Mouse (Mus musculus): Measurements from ENCODE around the gene Mrtfa. TPM values are rescaled to one million over a fixed set of nuclear protein-coding genes. Genes with fewer than 3 reads are reported as not detected.

The Mrtfa gene
- total RNA-seq, 2 experiments from 2014 or later = 56.9 to 79.7 TPM

GRCm38 (mm10) chr15:81083281-81083680 is 107.3 kb downstream of the Mrtfa start:
- DNase-seq (ENCODE audit: low spot score in 2 of 2) = no peak
- intact Hi-C loops (cut with DNase I) = no loop called here

GRCm38 (mm10) chr15:81081216-81081615 is 109.3 kb downstream of the Mrtfa start:
- no peak for DNase-seq (ENCODE audit: low spot score in 2 of 2)
- intact Hi-C loops (cut with DNase I) = no loop called here

GRCm38 (mm10) chr15:81080405-81080804 is 110.2 kb downstream of the Mrtfa start:
- no peak for DNase-seq (ENCODE audit: low spot score in 2 of 2)
- intact Hi-C loops (cut with DNase I) = no loop called here

GRCm38 (mm10) chr15:81079255-81079654 is 111.3 kb downstream of the Mrtfa start:
- no peak for DNase-seq (ENCODE audit: low spot score in 2 of 2)
- intact Hi-C loops (cut with DNase I) = no loop called here

GRCm38 (mm10) chr15:81077551-81077950 is 113.0 kb downstream of the Mrtfa start:
- intact Hi-C loops (cut with DNase I) = no loop called here
- no peak for DNase-seq (ENCODE audit: low spot score in 2 of 2)

GRCm38 (mm10) chr15:81074543-81074942 is 116.0 kb downstream of the Mrtfa start:
- intact Hi-C loops (cut with DNase I) = no loop called here
- DNase-seq (ENCODE audit: low spot score in 2 of 2) = no peak

- intact Hi-C loops (cut with DNase I) = no loop called here
- DNase-seq (ENCODE audit: low spot score in 2 of 2) = no peak
Observed at GRCm38 (mm10) chr15:81073751-81074150, 116.8 kb downstream of the Mrtfa start.

GRCm38 (mm10) chr15:81072748-81073147 is 117.8 kb downstream of the Mrtfa start:
- DNase-seq (ENCODE audit: low spot score in 2 of 2) = no peak
- intact Hi-C loops (cut with DNase I) = no loop called here

GRCm38 (mm10) chr15:81070470-81070869 is 120.1 kb downstream of the Mrtfa start:
- DNase-seq (ENCODE audit: low spot score in 2 of 2) = no peak
- intact Hi-C loops (cut with DNase I) = no loop called here

GRCm38 (mm10) chr15:81068641-81069381 is 121.7 kb downstream of the Mrtfa start:
- intact Hi-C loops (cut with DNase I) = loop anchor here (5.0 kb wide), 2 partner anchors 33 to 42 kb away; no protein-coding TSS in a partner anchor
- no peak for DNase-seq (ENCODE audit: low spot score in 2 of 2)

- no peak for DNase-seq (ENCODE audit: low spot score in 2 of 2)
- intact Hi-C loops (cut with DNase I) = loop anchor here (2.0 to 5.0 kb wide), 3 partner anchors 35 to 131 kb away; no protein-coding TSS in a partner anchor
Observed at GRCm38 (mm10) chr15:81067761-81068160, 122.8 kb downstream of the Mrtfa start.

GRCm38 (mm10) chr15:81066976-81067375 is 123.6 kb downstream of the Mrtfa start:
- intact Hi-C loops (cut with DNase I) = loop anchor here (2.0 to 5.0 kb wide), 3 partner anchors 35 to 132 kb away; no protein-coding TSS in a partner anchor
- DNase-seq (ENCODE audit: low spot score in 2 of 2) = peak; percentile 26 to 40

GRCm38 (mm10) chr15:81064661-81065060 is 125.9 kb downstream of the Mrtfa start:
- no peak for DNase-seq (ENCODE audit: low spot score in 2 of 2)
- intact Hi-C loops (cut with DNase I) = loop anchor here (5.0 kb wide), 2 partner anchors 37 to 38 kb away; no protein-coding TSS in a partner anchor

- intact Hi-C loops (cut with DNase I) = no loop called here
- DNase-seq (ENCODE audit: low spot score in 2 of 2) = no peak
Observed at GRCm38 (mm10) chr15:81064143-81064542, 126.4 kb downstream of the Mrtfa start.

- intact Hi-C loops (cut with DNase I) = no loop called here
- no peak for DNase-seq (ENCODE audit: low spot score in 2 of 2)
Observed at GRCm38 (mm10) chr15:81062616-81063015, 127.9 kb downstream of the Mrtfa start.

GRCm38 (mm10) chr15:81062175-81062588 is 128.4 kb downstream of the Mrtfa start:
- DNase-seq (ENCODE audit: low spot score in 2 of 2) = no peak
- intact Hi-C loops (cut with DNase I) = no loop called here

GRCm38 (mm10) chr15:81060975-81061374 is 129.6 kb downstream of the Mrtfa start:
- intact Hi-C loops (cut with DNase I) = no loop called here
- DNase-seq (ENCODE audit: low spot score in 2 of 2) = no peak

GRCm38 (mm10) chr15:81057736-81058135 is 132.8 kb downstream of the Mrtfa start:
- DNase-seq (ENCODE audit: low spot score in 2 of 2) = no peak
- intact Hi-C loops (cut with DNase I) = no loop called here

- no peak for DNase-seq (ENCODE audit: low spot score in 2 of 2)
- intact Hi-C loops (cut with DNase I) = no loop called here
Observed at GRCm38 (mm10) chr15:81055488-81055887, 135.1 kb downstream of the Mrtfa start.

- DNase-seq (ENCODE audit: low spot score in 2 of 2) = no peak
- intact Hi-C loops (cut with DNase I) = no loop called here
Observed at GRCm38 (mm10) chr15:81052491-81052890, 138.1 kb downstream of the Mrtfa start.

- intact Hi-C loops (cut with DNase I) = no loop called here
- DNase-seq (ENCODE audit: low spot score in 2 of 2) = no peak
Observed at GRCm38 (mm10) chr15:81050488-81050887, 140.1 kb downstream of the Mrtfa start.

All from left cerebral cortex, postnatal 36 days (tissue).